Mouse (Mus musculus) liver, postnatal 0 days (tissue): ENCODE data around the gene Palld. TPM values are rescaled to one million over a fixed set of nuclear protein-coding genes. Genes with fewer than 3 reads are reported as not detected.

Experiments used
- ATAC-seq: fragments of 200-750 bp; cut with Nextera tagmentation; 2 replicates; pipeline ENCODE4 v1.8.0; 2017; ENCODE audit warnings: mild to moderate bottlenecking, moderate library complexity
- DNase-seq: peaks from one replicate; pipeline ENCODE4 v3.0.0-alpha.2; 2016
- H3K27ac ChIP-seq: fragments of 300-500 bp; sonication (generic); 2 replicates; pipeline ENCODE4 v1.5.1; 2014; ENCODE audit warnings: antibody characterized with exemption, moderate library complexity, mild to moderate bottlenecking, low read depth
- H3K27me3 ChIP-seq: fragments of 300-500 bp; sonication (generic); 2 replicates; pipeline ENCODE4 v1.6.1; 2014; ENCODE audit warnings: low read length, control low read depth, mixed read lengths; ENCODE audit not compliant: insufficient read depth
- H3K36me3 ChIP-seq: fragments of 300-500 bp; sonication (generic); replicated peaks from 2 replicates; pipeline ENCODE4 v1.6.1; 2014; ENCODE audit warnings: mild to moderate bottlenecking, control low read depth, low read length, moderate library complexity, mixed read lengths; ENCODE audit not compliant: insufficient read depth
- H3K4me1 ChIP-seq: fragments of 300-500 bp; sonication (generic); 2 replicates; pipeline ENCODE4 v1.6.1; 2014; ENCODE audit warnings: antibody characterized with exemption, mild to moderate bottlenecking, control low read depth; ENCODE audit not compliant: insufficient read depth
- H3K4me2 ChIP-seq: fragments of 300-500 bp; sonication (generic); 2 replicates; pipeline ENCODE4 v1.6.1; 2014; ENCODE audit warnings: low read depth, mild to moderate bottlenecking, low read length, moderate library complexity, mixed read lengths
- H3K4me3 ChIP-seq: fragments of 300-500 bp; sonication (generic); 2 replicates; pipeline ENCODE4 v1.5.1; 2014; ENCODE audit warnings: low read depth, low read length
- H3K9ac ChIP-seq: fragments of 300-500 bp; sonication (generic); replicated peaks from 2 replicates; pipeline ENCODE4 v1.6.1; 2014; ENCODE audit warnings: mild to moderate bottlenecking, moderate library complexity
- H3K9me3 ChIP-seq: fragments of 300-500 bp; sonication (generic); 2 replicates; pipeline ENCODE4 v1.6.1; 2016; ENCODE audit warnings: mild to moderate bottlenecking, control low read depth, low read length, mixed read lengths
- CTCF ChIP-seq: sonication (generic); IDR thresholded peaks from 2 replicates; pipeline ENCODE4 v1.5.1; 2016; ENCODE audit warnings: antibody characterized with exemption, low read depth
- EP300 ChIP-seq: IDR thresholded peaks from 2 replicates; pipeline ENCODE4 v1.6.1; 2016; ENCODE audit warnings: antibody characterized with exemption, low read depth, mild to moderate bottlenecking
- WGBS: fragments of 180-500 bp; shearing (Covaris S2); extraction: QIAGEN DNeasy Blood & Tissue Kit; methylation state at CpG from one replicate; pipeline ENCODE4 v1.1.7; 2014; ENCODE audit not compliant: insufficient replicate concordance; 5-methylcytosine and 5-hydroxymethylcytosine counted together
- polyA plus RNA-seq: library from polyadenylated mRNA; unstranded; fragments of >200 nt; fragmentation: Nextera tagmentation; extraction: Ambion mirVana; gene quantifications from 2 replicates; pipeline ENCODE4 v1.2.1, GENCODE M21; 2015

The Palld gene
- polyA plus RNA-seq, 1 experiment from 2014 or later, result 11.7 TPM

GRCm38 (mm10) chr8:61480260-61480967, 422.1 kb downstream of the Palld start:
- no peaks in the 10 kb centered on the region for H3K4me1 ChIP-seq
- H3K9me3 ChIP-seq, result no peaks in the 10 kb centered on the region
- H3K4me3 ChIP-seq, result no peak overlapping the region
- no peaks in the 10 kb centered on the region for H3K27me3 ChIP-seq
- no peak overlapping the region for H3K9ac ChIP-seq
- no peak overlapping the region for H3K4me2 ChIP-seq
- H3K27ac ChIP-seq, result no peak overlapping the region
- 76% methylated on average over 14 of the region's 14 CpGs for WGBS
- DNase-seq (no peak), ATAC-seq (no peak)
- no peaks in the 10 kb centered on the region for H3K36me3 ChIP-seq
- no peak for TF ChIP-seq EP300
- no peak for TF ChIP-seq CTCF

- no peaks in the 10 kb centered on the region for H3K36me3 ChIP-seq
- peak; percentile 60 for ATAC-seq
Observed at GRCm38 (mm10) chr8:61479506-61480214, 422.8 kb downstream of the Palld start.

GRCm38 (mm10) chr8:61478793-61479192, 423.7 kb downstream of the Palld start:
- no peak for TF ChIP-seq CTCF
- no peak for TF ChIP-seq EP300
- 53% methylated on average over 8 of the region's 8 CpGs for WGBS
- DNase-seq (no peak), ATAC-seq (no peak)
- H3K27ac ChIP-seq, result no peak overlapping the region
- H3K27me3 ChIP-seq, result no peaks in the 10 kb centered on the region
- H3K9me3 ChIP-seq, result no peaks in the 10 kb centered on the region
- no peaks in the 10 kb centered on the region for H3K36me3 ChIP-seq
- H3K4me2 ChIP-seq, result no peak overlapping the region
- no peak overlapping the region for H3K9ac ChIP-seq
- no peaks in the 10 kb centered on the region for H3K4me1 ChIP-seq
- H3K4me3 ChIP-seq, result no peak overlapping the region

More at GRCm38 (mm10) chr8:61479506-61480214, 422.8 kb downstream of the Palld start:
- peak; percentile 61 for DNase-seq
- Histone ChIP-seq H3K9ac (no peak overlapping the region), H3K27me3 (no peaks in the 10 kb centered on the region), H3K4me2 (no peak overlapping the region), H3K4me1 (no peaks in the 10 kb centered on the region), H3K4me3 (no peak overlapping the region), H3K27ac (no peak overlapping the region), H3K9me3 (no peaks in the 10 kb centered on the region)
- peak; percentile 69 for TF ChIP-seq CTCF
- no peak for TF ChIP-seq EP300
- WGBS, result 54% methylated on average over 10 of the region's 11 CpGs

DNA sequence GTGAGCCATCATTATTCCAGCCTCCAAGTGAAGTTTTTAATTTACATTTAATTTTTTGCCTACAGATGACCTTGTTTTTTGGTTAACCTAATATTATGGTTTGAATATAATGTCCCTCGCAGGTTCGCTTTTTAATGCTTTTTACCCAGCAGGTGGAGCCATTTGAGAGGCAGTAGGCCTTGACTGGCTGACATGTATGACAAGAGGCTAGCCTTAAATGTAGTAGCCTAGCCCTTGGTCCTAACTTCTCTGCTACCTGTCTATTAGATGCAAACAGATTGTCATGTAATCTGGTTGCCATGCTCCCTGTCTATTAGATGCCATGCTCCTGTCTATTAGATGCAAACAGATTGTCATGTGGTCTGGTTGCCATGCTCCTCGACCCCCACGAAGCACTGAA, 424.3 kb downstream of the Palld start:
- no peak overlapping the region for H3K4me2 ChIP-seq
- TF ChIP-seq CTCF, result no peak
- TF ChIP-seq EP300, result no peak
- H3K27ac ChIP-seq, result no peak overlapping the region
- H3K9me3 ChIP-seq, result no peaks in the 10 kb centered on the region
- 82% methylated on average over 4 of the region's 4 CpGs for WGBS
- no peak overlapping the region for H3K9ac ChIP-seq
- H3K4me3 ChIP-seq, result no peak overlapping the region
- no peak for DNase-seq
- ATAC-seq, result no peak
- H3K27me3 ChIP-seq, result no peaks in the 10 kb centered on the region
- H3K36me3 ChIP-seq, result no peaks in the 10 kb centered on the region
- no peaks in the 10 kb centered on the region for H3K4me1 ChIP-seq

DNA sequence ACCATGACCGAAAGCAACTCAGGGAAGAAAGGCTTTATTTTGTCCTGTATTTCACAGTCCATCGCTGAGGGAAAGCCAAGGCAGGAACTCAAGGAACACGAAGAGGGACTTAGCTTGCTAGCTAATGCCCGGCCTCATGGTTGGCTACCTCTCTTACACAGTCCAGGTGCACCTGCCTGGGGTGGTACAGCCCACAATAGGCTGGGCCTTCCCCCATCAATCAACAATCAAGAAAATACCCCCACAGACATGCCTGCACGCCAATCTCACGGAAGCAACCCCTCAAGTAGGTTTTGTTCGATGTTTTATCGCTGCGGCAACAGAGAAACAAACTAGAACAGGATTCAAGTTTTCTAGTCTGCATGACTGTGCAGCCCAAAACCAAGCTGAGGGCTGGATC, 426.3 kb downstream of the Palld start:
- ATAC-seq, result no peak
- Histone ChIP-seq H3K4me1 (no peaks in the 10 kb centered on the region), H3K4me2 (no peak overlapping the region), H3K27me3 (no peaks in the 10 kb centered on the region), H3K9ac (no peak overlapping the region), H3K9me3 (no peaks in the 10 kb centered on the region), H3K36me3 (no peaks in the 10 kb centered on the region), H3K4me3 (no peak overlapping the region), H3K27ac (no peak overlapping the region)
- 85% methylated on average over 9 of the region's 9 CpGs for WGBS
- TF ChIP-seq CTCF (no peak), EP300 (no peak)
- DNase-seq, result no peak

- H3K4me3 ChIP-seq, result no peak overlapping the region
- H3K27ac ChIP-seq, result no peak overlapping the region
- H3K9ac ChIP-seq, result no peak overlapping the region
- no peaks in the 10 kb centered on the region for H3K27me3 ChIP-seq
- no peak for ATAC-seq
- H3K4me2 ChIP-seq, result no peak overlapping the region
- 67% methylated on average over 6 of the region's 6 CpGs for WGBS
- TF ChIP-seq EP300 (no peak), CTCF (no peak)
- H3K36me3 ChIP-seq, result no peaks in the 10 kb centered on the region
- DNase-seq, result no peak
- H3K9me3 ChIP-seq, result no peaks in the 10 kb centered on the region
- no peaks in the 10 kb centered on the region for H3K4me1 ChIP-seq
Observed at GRCm38 (mm10) chr8:61475251-61475673, 427.2 kb downstream of the Palld start.
